Mouse (Mus musculus): ENCODE results near the gene Caprin1. TPM values are rescaled to one million over a fixed set of nuclear protein-coding genes. Genes with fewer than 3 reads are reported as not detected.

The Caprin1 gene
- polyA plus RNA-seq, 1 experiment from 2014 or later, result 104 TPM

GRCm38 (mm10) chr2:103833816-103834445 is 36.5 kb upstream of the Caprin1 start:
- no peaks in the 10 kb centered on the region for H3K4me1 ChIP-seq (ENCODE audit: control insufficient read depth, low read depth, low read length)
- ATAC-seq (ENCODE audit: low read depth), result no peak

DNA sequence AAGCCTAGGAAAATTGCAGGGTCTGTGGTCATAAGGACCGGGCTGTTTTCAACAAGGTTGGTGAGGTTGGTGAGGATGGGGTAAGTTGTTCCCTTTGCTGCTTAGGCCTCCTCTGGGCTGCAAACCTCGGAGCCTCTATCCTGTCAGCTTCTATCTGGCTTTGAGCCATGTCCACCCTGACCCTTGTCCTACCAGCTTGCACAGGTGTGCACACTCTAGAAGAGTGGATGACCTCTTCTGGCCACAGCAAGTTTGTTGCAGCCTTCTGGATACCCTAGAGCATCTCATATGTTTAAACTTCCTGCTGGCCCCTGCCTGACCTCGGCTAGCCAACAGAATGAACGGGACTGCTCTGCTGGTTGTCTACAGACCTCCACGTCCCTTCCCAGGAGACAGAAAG is 35.5 kb upstream of the Caprin1 start:
- Histone ChIP-seq H3K27me3 (ENCODE audit: control insufficient read depth, insufficient read depth, low read depth, low read length) (no peaks in the 10 kb centered on the region), H3K9me3 (replicated peaks; ENCODE audit: control insufficient read depth, low read length) (no peaks in the 10 kb centered on the region), H3K4me1 (ENCODE audit: control insufficient read depth, low read depth, low read length) (no peaks in the 10 kb centered on the region), H3K27ac (ENCODE audit: low read length) (no peak overlapping the region), H3K36me3 (ENCODE audit: control insufficient read depth, insufficient read depth) (no peaks in the 10 kb centered on the region), H3K4me3 (ENCODE audit: low read depth, low read length) (no peak overlapping the region), H3K4me2 (ENCODE audit: low read depth, low read length) (no peak overlapping the region), H3K9ac (ENCODE audit: low read depth, low read length) (no peak overlapping the region)
- WGBS (ENCODE audit: insufficient replicate concordance), result 42% methylated on average over 5 of the region's 5 CpGs
- ATAC-seq (ENCODE audit: low read depth), result peak; percentile 87

More at GRCm38 (mm10) chr2:103833816-103834445, 36.5 kb upstream of the Caprin1 start:
- H3K9ac ChIP-seq (ENCODE audit: low read depth, low read length), result no peak overlapping the region
- no peaks in the 10 kb centered on the region for H3K27me3 ChIP-seq (ENCODE audit: control insufficient read depth, insufficient read depth, low read depth, low read length)
- H3K9me3 ChIP-seq (replicated peaks; ENCODE audit: control insufficient read depth, low read length), result no peaks in the 10 kb centered on the region
- no peak overlapping the region for H3K27ac ChIP-seq (ENCODE audit: low read length)
- no peak overlapping the region for H3K4me2 ChIP-seq (ENCODE audit: low read depth, low read length)
- H3K36me3 ChIP-seq (ENCODE audit: control insufficient read depth, insufficient read depth), result no peaks in the 10 kb centered on the region
- 41% methylated on average over 3 of the region's 3 CpGs for WGBS (ENCODE audit: insufficient replicate concordance)
- no peak overlapping the region for H3K4me3 ChIP-seq (ENCODE audit: low read depth, low read length)

DNA sequence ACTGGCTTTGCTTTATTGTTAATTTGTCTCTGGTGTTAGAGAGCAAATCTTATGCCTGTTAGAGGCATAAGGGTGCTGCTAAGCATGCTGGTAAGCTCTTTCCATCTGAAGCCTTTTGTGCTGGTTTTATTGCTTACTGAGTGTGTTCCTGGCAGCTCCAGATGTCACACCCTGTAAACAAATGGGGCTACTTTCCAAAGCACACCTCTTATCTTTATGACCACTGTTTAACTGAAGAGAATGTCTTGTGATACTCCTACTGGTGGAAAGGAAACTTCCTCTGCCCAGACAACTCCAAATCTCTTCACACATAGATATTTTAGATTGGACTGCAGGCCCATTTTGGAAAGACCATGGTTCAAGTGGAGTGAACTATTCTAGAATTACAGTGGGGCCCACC is 31.5 kb upstream of the Caprin1 start:
- no peak overlapping the region for H3K4me3 ChIP-seq (ENCODE audit: low read depth, low read length)
- no peak for ATAC-seq (ENCODE audit: low read depth)
- H3K27me3 ChIP-seq (ENCODE audit: control insufficient read depth, insufficient read depth, low read depth, low read length), result no peaks in the 10 kb centered on the region
- H3K9me3 ChIP-seq (replicated peaks; ENCODE audit: control insufficient read depth, low read length), result no peaks in the 10 kb centered on the region
- H3K9ac ChIP-seq (ENCODE audit: low read depth, low read length), result no peak overlapping the region
- no peak overlapping the region for H3K4me2 ChIP-seq (ENCODE audit: low read depth, low read length)
- H3K27ac ChIP-seq (ENCODE audit: low read length), result no peak overlapping the region
- no peaks in the 10 kb centered on the region for H3K36me3 ChIP-seq (ENCODE audit: control insufficient read depth, insufficient read depth)
- no peaks in the 10 kb centered on the region for H3K4me1 ChIP-seq (ENCODE audit: control insufficient read depth, low read depth, low read length)

DNA sequence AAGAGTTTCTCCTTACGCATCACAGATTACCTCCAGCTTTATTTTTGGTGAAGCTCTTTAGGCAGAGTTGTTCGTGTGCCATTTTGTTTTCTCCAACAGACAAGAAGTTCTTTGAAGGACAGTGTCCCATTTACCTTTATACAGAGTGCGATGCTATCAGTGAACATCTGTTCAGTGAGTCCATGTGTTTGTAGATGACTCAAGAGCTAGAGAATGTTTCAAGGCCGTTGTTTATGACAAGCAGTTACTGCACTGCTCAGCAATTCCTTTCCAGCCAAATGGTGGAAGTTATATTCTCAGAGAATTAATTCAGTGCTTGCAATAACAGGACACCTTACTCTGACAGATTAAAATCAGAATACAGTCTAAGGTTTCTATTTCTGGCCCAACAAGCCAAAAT is 27.5 kb upstream of the Caprin1 start:
- Histone ChIP-seq H3K9ac (ENCODE audit: low read depth, low read length) (no peak overlapping the region), H3K4me1 (ENCODE audit: control insufficient read depth, low read depth, low read length) (no peaks in the 10 kb centered on the region), H3K4me3 (ENCODE audit: low read depth, low read length) (no peak overlapping the region), H3K27me3 (ENCODE audit: control insufficient read depth, insufficient read depth, low read depth, low read length) (no peaks in the 10 kb centered on the region), H3K36me3 (ENCODE audit: control insufficient read depth, insufficient read depth) (no peaks in the 10 kb centered on the region), H3K4me2 (ENCODE audit: low read depth, low read length) (no peak overlapping the region), H3K9me3 (replicated peaks; ENCODE audit: control insufficient read depth, low read length) (no peaks in the 10 kb centered on the region), H3K27ac (ENCODE audit: low read length) (no peak overlapping the region)
- ATAC-seq (ENCODE audit: low read depth), result no peak
- 44% methylated on average over 4 of the region's 4 CpGs for WGBS (ENCODE audit: insufficient replicate concordance)

DNA sequence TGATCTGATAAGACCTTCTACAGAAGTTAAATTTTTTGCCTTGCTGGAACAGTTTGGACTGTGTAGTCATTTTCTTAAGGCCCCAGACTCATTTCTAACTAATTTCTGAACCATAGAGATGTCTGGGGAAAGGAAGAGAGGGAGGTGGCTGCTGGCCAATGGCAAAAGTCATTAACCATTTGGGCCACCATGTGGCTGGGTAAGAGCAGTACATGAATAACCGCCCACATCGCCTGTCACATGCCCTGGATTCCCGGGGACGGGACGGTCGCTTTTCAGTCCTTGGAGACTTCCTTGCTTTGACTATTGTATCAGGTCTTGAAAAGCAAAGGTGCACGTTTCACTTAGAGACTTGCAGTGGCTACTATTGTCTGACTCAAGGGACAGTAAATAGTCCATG is 25.1 kb upstream of the Caprin1 start:
- H3K27ac ChIP-seq (ENCODE audit: low read length), result no peak overlapping the region
- ATAC-seq (ENCODE audit: low read depth), result no peak
- H3K9ac ChIP-seq (ENCODE audit: low read depth, low read length), result no peak overlapping the region
- H3K27me3 ChIP-seq (ENCODE audit: control insufficient read depth, insufficient read depth, low read depth, low read length), result no peaks in the 10 kb centered on the region
- H3K4me1 ChIP-seq (ENCODE audit: control insufficient read depth, low read depth, low read length), result no peaks in the 10 kb centered on the region
- H3K9me3 ChIP-seq (replicated peaks; ENCODE audit: control insufficient read depth, low read length), result no peaks in the 10 kb centered on the region
- no peaks in the 10 kb centered on the region for H3K36me3 ChIP-seq (ENCODE audit: control insufficient read depth, insufficient read depth)
- 53% methylated on average over 7 of the region's 7 CpGs for WGBS (ENCODE audit: insufficient replicate concordance)
- no peak overlapping the region for H3K4me3 ChIP-seq (ENCODE audit: low read depth, low read length)
- no peak overlapping the region for H3K4me2 ChIP-seq (ENCODE audit: low read depth, low read length)

DNA sequence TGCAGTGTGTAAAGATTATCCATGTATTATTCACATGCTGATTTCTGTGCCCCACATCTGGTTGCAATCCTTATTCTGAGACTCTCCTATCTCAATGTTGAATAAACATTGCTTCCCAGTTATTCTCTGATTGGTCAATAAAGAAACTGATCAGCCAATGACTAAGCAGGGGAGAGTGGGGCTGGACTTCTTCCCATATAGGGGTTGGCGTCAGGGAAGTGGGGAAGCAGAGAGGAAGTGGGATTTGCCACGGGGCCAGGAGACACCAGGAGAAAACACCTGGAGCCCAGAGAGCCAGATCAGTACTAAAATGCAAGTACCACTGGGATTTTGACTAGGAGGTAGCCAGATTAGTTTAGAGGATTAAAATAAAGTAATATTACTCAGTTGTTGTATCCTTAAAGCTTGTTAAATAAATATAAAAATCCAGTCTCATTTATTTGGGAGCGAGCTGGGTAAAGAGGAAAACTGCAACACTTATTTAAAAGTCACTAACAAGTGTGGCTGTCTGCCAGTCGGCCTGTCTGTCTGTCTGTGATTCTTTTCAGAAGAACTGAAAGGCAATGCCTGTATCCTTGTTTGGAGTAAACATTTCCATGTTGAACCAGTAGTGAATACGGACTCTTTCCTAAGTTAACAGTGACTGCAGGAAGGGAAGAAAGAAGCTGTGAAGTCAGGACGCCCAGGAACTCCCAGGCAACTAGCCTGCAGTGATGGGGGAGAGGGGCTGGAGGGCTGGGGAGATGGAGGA is 19.9 kb upstream of the Caprin1 start:
- H3K36me3 ChIP-seq (ENCODE audit: control insufficient read depth, insufficient read depth), result no peaks in the 10 kb centered on the region
- H3K27me3 ChIP-seq (ENCODE audit: control insufficient read depth, insufficient read depth, low read depth, low read length), result no peaks in the 10 kb centered on the region
- WGBS (ENCODE audit: insufficient replicate concordance), result 26% methylated on average over 6 of the region's 6 CpGs
- peak overlapping the region; percentile 16; the same call in 1 of the 2 replicates for H3K4me3 ChIP-seq (ENCODE audit: low read depth, low read length)
- no peak overlapping the region for H3K9ac ChIP-seq (ENCODE audit: low read depth, low read length)
- peak; percentile 72 for ATAC-seq (ENCODE audit: low read depth)
- H3K27ac ChIP-seq (ENCODE audit: low read length), result no peak overlapping the region
- no peaks in the 10 kb centered on the region for H3K9me3 ChIP-seq (replicated peaks; ENCODE audit: control insufficient read depth, low read length)
- H3K4me1 ChIP-seq (ENCODE audit: control insufficient read depth, low read depth, low read length), result no peaks in the 10 kb centered on the region
- peak overlapping the region; percentile 28; the same call in 1 of the 2 replicates for H3K4me2 ChIP-seq (ENCODE audit: low read depth, low read length)

GRCm38 (mm10) chr2:103815976-103816375 is 18.5 kb upstream of the Caprin1 start:
- Histone ChIP-seq H3K9ac (ENCODE audit: low read depth, low read length) (no peak overlapping the region), H3K4me3 (ENCODE audit: low read depth, low read length) (no peak overlapping the region), H3K4me2 (ENCODE audit: low read depth, low read length) (no peak overlapping the region), H3K27ac (ENCODE audit: low read length) (no peak overlapping the region), H3K27me3 (ENCODE audit: control insufficient read depth, insufficient read depth, low read depth, low read length) (no peaks in the 10 kb centered on the region), H3K4me1 (ENCODE audit: control insufficient read depth, low read depth, low read length) (no peaks in the 10 kb centered on the region), H3K9me3 (replicated peaks; ENCODE audit: control insufficient read depth, low read length) (no peaks in the 10 kb centered on the region), H3K36me3 (ENCODE audit: control insufficient read depth, insufficient read depth) (no peaks in the 10 kb centered on the region)
- 67% methylated on average over 3 of the region's 3 CpGs for WGBS (ENCODE audit: insufficient replicate concordance)
- no peak for ATAC-seq (ENCODE audit: low read depth)

GRCm38 (mm10) chr2:103811465-103812191 is 14.2 kb upstream of the Caprin1 start:
- Histone ChIP-seq H3K9me3 (replicated peaks; ENCODE audit: control insufficient read depth, low read length) (no peaks in the 10 kb centered on the region), H3K27me3 (ENCODE audit: control insufficient read depth, insufficient read depth, low read depth, low read length) (no peaks in the 10 kb centered on the region), H3K27ac (ENCODE audit: low read length) (no peak overlapping the region), H3K9ac (ENCODE audit: low read depth, low read length) (no peak overlapping the region), H3K36me3 (ENCODE audit: control insufficient read depth, insufficient read depth) (no peaks in the 10 kb centered on the region), H3K4me1 (ENCODE audit: control insufficient read depth, low read depth, low read length) (no peaks in the 10 kb centered on the region), H3K4me3 (ENCODE audit: low read depth, low read length) (no peak overlapping the region), H3K4me2 (ENCODE audit: low read depth, low read length) (no peak overlapping the region)
- no peak for ATAC-seq (ENCODE audit: low read depth)
- WGBS (ENCODE audit: insufficient replicate concordance), result 58% methylated on average over 5 of the region's 5 CpGs

GRCm38 (mm10) chr2:103810412-103810811 is 13.0 kb upstream of the Caprin1 start:
- WGBS (ENCODE audit: insufficient replicate concordance), result 69% methylated on average over 6 of the region's 6 CpGs
- no peaks in the 10 kb centered on the region for H3K36me3 ChIP-seq (ENCODE audit: control insufficient read depth, insufficient read depth)
- no peak for ATAC-seq (ENCODE audit: low read depth)
- H3K4me2 ChIP-seq (ENCODE audit: low read depth, low read length), result no peak overlapping the region
- H3K9ac ChIP-seq (ENCODE audit: low read depth, low read length), result no peak overlapping the region
- no peak overlapping the region for H3K27ac ChIP-seq (ENCODE audit: low read length)
- no peak overlapping the region for H3K4me3 ChIP-seq (ENCODE audit: low read depth, low read length)
- no peaks in the 10 kb centered on the region for H3K9me3 ChIP-seq (replicated peaks; ENCODE audit: control insufficient read depth, low read length)
- H3K27me3 ChIP-seq (ENCODE audit: control insufficient read depth, insufficient read depth, low read depth, low read length), result no peaks in the 10 kb centered on the region
- H3K4me1 ChIP-seq (ENCODE audit: control insufficient read depth, low read depth, low read length), result no peaks in the 10 kb centered on the region
